Mouse (Mus musculus) heart, postnatal 0 days (tissue): ENCODE data around the gene Rsl1. TPM values are rescaled to one million over a fixed set of nuclear protein-coding genes. Genes with fewer than 3 reads are reported as not detected.
A peak's percentile ranks its signal among the peaks of the same experiment; 100 is the strongest.
"Not testable (repeated sequence)": the region's sequence is repeated elsewhere in the genome, so short reads cannot be mapped to it uniquely, and the experiment has no call there.

Experiments used
- ATAC-seq: fragments of 200-750 bp; cut with Nextera tagmentation; 2 replicates; pipeline ENCODE4 v1.8.0; 2017; ENCODE audit warnings: low read depth, moderate number of reproducible peaks, moderate library complexity; ENCODE audit not compliant: insufficient read depth
- DNase-seq: peaks from one replicate; pipeline ENCODE4 v3.0.0-alpha.2; 2016; ENCODE audit warnings: low spot score
- H3K27ac ChIP-seq: fragments of 300-500 bp; sonication (generic); 2 replicates; pipeline ENCODE4 v1.5.1; 2014; ENCODE audit warnings: low read depth, mild to moderate bottlenecking
- H3K27me3 ChIP-seq: fragments of 300-500 bp; sonication (generic); 2 replicates; pipeline ENCODE4 v1.6.1; 2014; ENCODE audit warnings: low read length, mixed read lengths; ENCODE audit not compliant: control insufficient read depth, insufficient read depth
- H3K36me3 ChIP-seq: fragments of 300-500 bp; sonication (generic); replicated peaks from 2 replicates; pipeline ENCODE4 v1.6.1; 2014; ENCODE audit warnings: low read length, mixed read lengths; ENCODE audit not compliant: control insufficient read depth, insufficient read depth
- H3K4me1 ChIP-seq: fragments of 300-500 bp; sonication (generic); 2 replicates; pipeline ENCODE4 v1.6.1; 2014; ENCODE audit warnings: antibody characterized with exemption; ENCODE audit not compliant: control insufficient read depth, insufficient read depth
- H3K4me2 ChIP-seq: fragments of 300-500 bp; sonication (generic); 2 replicates; pipeline ENCODE4 v1.6.1; 2014; ENCODE audit warnings: low read depth, mild to moderate bottlenecking, low read length, moderate library complexity
- H3K4me3 ChIP-seq: fragments of 300-500 bp; sonication (generic); 2 replicates; pipeline ENCODE4 v1.5.1; 2014; ENCODE audit warnings: low read depth, low read length
- H3K9ac ChIP-seq: fragments of 300-500 bp; sonication (generic); replicated peaks from 2 replicates; pipeline ENCODE4 v1.6.1; 2014; ENCODE audit warnings: low read depth, low read length, mixed read lengths
- H3K9me3 ChIP-seq: fragments of 300-500 bp; sonication (generic); replicated peaks from 2 replicates; pipeline ENCODE4 v1.6.1; 2016; ENCODE audit warnings: low read length; ENCODE audit not compliant: control insufficient read depth
- CTCF ChIP-seq: IDR thresholded peaks from 2 replicates; pipeline ENCODE4 v1.5.1; 2016; ENCODE audit warnings: antibody characterized with exemption, control low read depth, low read depth
- EP300 ChIP-seq: IDR thresholded peaks from 2 replicates; pipeline ENCODE4 v1.6.1; 2016; ENCODE audit warnings: antibody characterized with exemption, low read depth
- WGBS: fragments of 180-500 bp; shearing (Covaris S2); extraction: QIAGEN DNeasy Blood & Tissue Kit; methylation state at CpG from one replicate; pipeline ENCODE4 v1.1.7; 2014; 5-methylcytosine and 5-hydroxymethylcytosine counted together
- polyA plus RNA-seq: library from polyadenylated mRNA; unstranded; fragments of >200 nt; fragmentation: Nextera tagmentation; extraction: Ambion mirVana; gene quantifications from 2 replicates; pipeline ENCODE4 v1.2.1, GENCODE M21; 2015
- total RNA-seq: library from RNA; depleted of rRNA; stranded (reverse); fragments of >200 nt; gene quantifications from 2 replicates; pipeline ENCODE4 v1.2.3, GENCODE M21; 2014; ENCODE audit warnings: low replicate concordance; rRNA removed

Rsl1 gene
- total RNA-seq (0.73 and 1.4 TPM in 2 replicates), polyA plus RNA-seq (3.2 and 3.5 TPM in 2 replicates)

DNA sequence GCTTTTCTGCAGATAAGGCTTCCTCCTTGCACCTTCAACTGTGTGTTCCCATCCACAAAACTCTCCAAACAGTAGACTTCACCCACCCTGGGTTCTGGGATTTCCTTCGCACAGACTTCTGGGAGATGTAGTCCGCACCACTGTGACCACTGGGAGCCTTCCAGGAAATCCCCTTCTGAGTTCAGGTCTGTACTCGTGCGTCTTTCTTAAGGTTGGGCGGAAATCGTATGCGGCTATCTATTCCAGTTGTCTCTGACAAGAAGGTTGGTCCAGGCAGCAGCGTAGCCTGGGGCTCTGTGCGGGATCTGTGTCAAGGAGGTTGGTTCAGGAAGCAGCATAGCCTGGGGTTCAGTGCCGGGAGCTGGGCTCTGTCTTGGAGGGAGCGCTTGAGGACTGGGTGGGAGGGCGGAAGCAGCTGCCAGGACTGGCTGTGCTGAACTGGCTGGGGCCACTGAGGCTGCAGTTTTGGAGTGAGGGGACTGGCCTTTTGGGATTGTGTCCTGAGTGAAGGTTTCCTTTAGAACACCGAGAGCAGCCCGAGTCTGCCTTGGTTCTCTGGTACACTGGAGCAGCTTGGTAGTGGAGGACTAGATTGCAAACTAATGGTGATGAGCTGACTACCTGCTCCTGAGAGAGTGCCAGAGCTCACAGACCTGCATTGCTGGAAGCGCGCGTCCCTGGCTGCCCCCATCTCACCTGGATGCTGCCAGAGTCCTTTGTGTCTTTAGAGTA is at the start of gene Rsl1:
Gene Rsl1 (plus strand): TSS at position 192 of the 732 bp plus-strand sequence.
- H3K4me2 ChIP-seq: peak within 1 kb of the TSS; percentile 56
- not testable (repeated sequence) for H3K4me1 ChIP-seq, H3K36me3 ChIP-seq, H3K9me3 ChIP-seq, H3K27me3 ChIP-seq
- H3K27ac ChIP-seq: peak within 1 kb of the TSS; percentile 26; the same call in 1 of the 2 replicates
- peak within 1 kb of the TSS; percentile 50 for H3K4me3 ChIP-seq
- 3% methylated on average over 17 of the region's 17 CpGs for WGBS
- ATAC-seq (peak; percentile 94), DNase-seq (peak; percentile 61)
- peak within 1 kb of the TSS; percentile 17; the same call in 1 of the 2 replicates for H3K9ac ChIP-seq

DNA sequence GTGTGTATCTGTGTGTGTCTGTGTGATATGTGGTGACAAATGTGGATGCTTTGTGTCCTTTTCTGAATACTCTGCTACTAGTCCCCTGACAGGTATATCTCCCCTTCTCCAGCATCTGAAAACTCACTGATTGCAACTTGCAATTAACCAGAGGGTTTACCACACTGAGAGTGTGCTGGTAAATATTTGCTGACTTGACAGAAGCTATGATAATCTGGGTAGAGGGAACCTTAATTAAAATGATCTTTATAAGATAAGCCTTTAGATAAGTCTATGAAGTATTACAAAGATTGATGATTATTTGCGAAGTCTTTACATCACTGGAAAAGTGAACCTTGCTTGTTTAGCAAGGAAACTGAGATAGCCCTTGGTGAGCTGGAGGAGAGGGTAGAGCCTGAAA is 48.5 kb upstream of the Rsl1 start:
- no peak for DNase-seq
- Histone ChIP-seq H3K9ac (no peak overlapping the region), H3K27me3 (no peaks in the 10 kb centered on the region), H3K9me3 (no peaks in the 10 kb centered on the region), H3K4me3 (no peak overlapping the region), H3K36me3 (no peaks in the 10 kb centered on the region), H3K4me1 (peaks cover 5% of the 10 kb centered on the region; the same call in 1 of the 2 replicates), H3K4me2 (no peak overlapping the region), H3K27ac (no peak overlapping the region)
- 83% methylated on average over 1 of the region's 1 CpGs for WGBS
- TF ChIP-seq EP300: no peak
- no peak for TF ChIP-seq CTCF
- no peak for ATAC-seq

DNA sequence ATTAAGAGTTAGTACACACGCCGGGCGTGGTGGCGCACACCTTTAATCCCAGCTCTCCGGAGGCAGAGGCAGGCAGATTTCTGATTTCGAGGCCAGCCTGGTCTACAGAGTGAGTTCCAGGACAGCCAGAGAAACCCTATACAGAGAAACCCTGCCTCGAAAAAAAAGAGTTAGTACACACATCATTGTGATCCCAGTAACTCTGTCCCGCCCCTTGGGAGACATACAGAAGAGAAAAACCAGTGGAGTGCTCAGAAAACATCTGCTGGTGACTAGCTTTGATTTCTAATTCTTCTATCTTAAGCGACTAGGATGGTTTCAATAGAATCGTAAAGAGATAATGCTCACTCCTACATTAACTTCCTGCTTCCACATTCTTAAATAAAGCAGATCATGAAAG is 45.5 kb upstream of the Rsl1 start:
- not testable (repeated sequence) for DNase-seq, H3K4me1 ChIP-seq, H3K27me3 ChIP-seq, H3K9ac ChIP-seq, H3K9me3 ChIP-seq, H3K36me3 ChIP-seq, ATAC-seq, H3K27ac ChIP-seq
- Histone ChIP-seq H3K4me3 (peak overlapping the region; percentile 80; the same call in 1 of the 2 replicates), H3K4me2 (peak overlapping the region; percentile 70)
- 71% methylated on average over 10 of the region's 10 CpGs for WGBS

- TF ChIP-seq CTCF (no peak), EP300 (no peak)
- H3K27ac ChIP-seq: peak overlapping the region; percentile 75
Measured at GRCm38 (mm10) chr13:67128038-67128721, 44.8 kb upstream of the Rsl1 start.

GRCm38 (mm10) chr13:67166122-67166521 is 6.9 kb upstream of the Rsl1 start:
- not testable (repeated sequence) for DNase-seq, H3K9me3 ChIP-seq, ATAC-seq, H3K36me3 ChIP-seq, H3K27ac ChIP-seq, H3K4me2 ChIP-seq, H3K27me3 ChIP-seq, H3K4me1 ChIP-seq, H3K9ac ChIP-seq, H3K4me3 ChIP-seq
- WGBS: 40% methylated on average over 4 of the region's 4 CpGs

More at GRCm38 (mm10) chr13:67128038-67128721, 44.8 kb upstream of the Rsl1 start:
- Histone ChIP-seq H3K9ac (peak overlapping the region; percentile 68), H3K4me1 (peaks cover 5% of the 10 kb centered on the region; the same call in 1 of the 2 replicates), H3K4me3 (peak overlapping the region; percentile 80), H3K4me2 (peak overlapping the region; percentile 70), H3K27me3 (no peaks in the 10 kb centered on the region), H3K9me3 (no peaks in the 10 kb centered on the region), H3K36me3 (no peaks in the 10 kb centered on the region)
- WGBS: 1% methylated on average over 18 of the region's 18 CpGs
- ATAC-seq (peak; percentile 95), DNase-seq (peak; percentile 89)
